Mouse (Mus musculus): ENCODE data around the gene Tsc22d1.

Tsc22d1 gene

DNA sequence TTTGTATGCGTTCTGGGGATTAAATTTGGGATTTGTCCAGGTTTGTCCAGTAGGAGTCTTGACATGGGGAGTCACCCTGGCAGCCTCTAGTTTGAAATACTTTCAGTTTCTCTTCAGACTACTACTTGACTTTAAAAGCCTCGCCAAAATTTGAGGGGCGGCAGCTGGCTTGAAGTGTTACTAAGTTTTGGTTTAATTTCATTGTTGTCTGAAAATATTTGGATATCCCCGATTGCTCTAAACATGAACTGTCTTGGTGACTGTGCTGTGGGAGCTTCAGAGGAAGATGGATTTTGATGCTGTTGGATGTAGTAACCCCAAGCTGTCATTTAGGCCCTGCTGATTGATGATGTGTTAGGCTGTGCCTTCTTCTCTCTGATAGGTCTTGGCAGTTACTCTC, 34.2 kb downstream of the Tsc22d1 start:
- no peak for DNase-seq

DNA sequence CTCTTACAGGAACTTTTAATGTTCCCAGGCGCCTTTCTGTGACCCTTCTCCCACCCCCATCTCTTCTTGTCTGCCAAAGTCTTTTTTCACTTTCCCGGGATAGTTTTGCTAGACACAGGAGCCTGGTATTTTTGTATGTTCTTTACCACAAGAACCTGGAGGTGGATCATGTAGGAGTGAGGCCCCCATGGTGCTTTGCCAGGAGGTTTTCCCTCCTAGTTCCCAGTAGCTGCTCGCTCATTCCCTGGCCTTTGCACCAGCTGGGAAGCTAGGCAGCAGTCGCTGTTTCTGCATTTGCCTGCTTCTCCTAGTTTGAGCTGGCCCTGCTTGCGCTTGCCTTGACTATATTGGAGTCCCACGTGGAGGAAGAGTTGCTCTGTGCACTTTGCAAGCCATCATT, 36.2 kb downstream of the Tsc22d1 start:
- no peak for DNase-seq

DNA sequence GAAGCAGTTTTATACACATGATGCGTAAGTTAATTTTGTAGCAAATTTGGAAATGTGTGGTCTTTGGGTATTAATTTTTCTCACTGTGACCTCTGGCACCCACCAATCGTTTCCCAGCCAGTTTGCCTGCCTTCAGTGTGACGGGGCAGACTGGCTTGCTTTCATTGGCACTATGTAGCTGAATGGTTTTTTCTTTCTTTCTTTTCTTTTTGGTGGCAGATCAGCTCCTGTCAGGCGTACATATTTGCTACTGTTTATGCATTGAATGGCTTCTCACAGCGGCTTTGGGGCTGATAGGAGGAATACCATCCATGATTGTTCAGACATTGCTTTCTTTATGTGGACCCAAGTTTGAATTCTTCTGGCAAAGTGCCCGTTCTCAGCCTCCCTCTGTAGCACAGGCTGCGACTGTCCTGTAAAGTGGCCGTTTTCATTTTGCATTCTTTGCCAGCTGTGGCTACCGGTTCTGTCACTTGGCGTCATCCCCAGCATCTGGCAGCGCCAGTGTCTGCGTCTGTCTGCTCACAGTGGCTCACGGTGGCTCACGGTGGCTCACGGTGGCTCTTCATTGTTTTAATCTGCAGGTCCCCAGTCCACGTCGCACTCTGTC, 38.1 kb downstream of the Tsc22d1 start:
- DNase-seq: no peak

DNA sequence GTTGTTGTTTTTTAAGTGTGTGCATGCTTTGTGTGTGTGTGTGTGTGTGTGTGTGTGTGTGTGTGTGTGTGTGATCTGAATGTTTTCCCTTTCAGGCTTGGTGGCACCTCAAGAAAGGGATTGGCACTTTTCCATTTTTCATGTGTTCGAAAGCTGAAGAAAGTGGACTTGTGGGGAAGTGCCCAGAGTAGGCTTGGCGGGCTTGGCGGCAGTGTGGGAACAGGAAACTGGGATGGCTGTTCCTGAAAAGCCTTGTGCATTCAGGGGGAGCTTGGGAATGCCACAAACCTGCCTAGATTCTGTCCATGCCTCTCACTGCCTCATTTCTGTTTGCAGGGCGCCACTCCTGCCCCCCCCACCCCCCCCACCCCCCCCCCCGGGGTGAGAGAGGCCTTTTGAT, 39.9 kb downstream of the Tsc22d1 start:
- DNase-seq: no peak

DNA sequence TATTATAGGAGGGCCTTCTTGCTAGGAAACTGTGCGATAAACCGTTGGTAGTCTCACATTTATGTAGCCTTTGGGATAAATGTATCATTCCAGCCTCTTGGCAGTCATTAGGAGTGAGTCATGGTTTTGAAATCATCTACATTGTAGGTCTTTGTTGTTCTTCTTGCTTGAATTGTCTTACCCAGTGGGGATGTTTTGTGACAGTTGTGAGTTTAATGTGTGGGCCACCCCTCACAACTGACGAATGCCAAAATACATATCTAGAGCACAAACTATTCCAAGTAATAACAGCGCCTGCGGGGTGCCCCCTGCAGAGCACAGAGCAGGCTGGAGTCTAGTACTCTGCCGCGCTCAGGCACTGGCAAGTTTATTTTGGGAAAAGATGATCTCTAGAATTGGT, 40.4 kb downstream of the Tsc22d1 start:
- no peak for DNase-seq

DNA sequence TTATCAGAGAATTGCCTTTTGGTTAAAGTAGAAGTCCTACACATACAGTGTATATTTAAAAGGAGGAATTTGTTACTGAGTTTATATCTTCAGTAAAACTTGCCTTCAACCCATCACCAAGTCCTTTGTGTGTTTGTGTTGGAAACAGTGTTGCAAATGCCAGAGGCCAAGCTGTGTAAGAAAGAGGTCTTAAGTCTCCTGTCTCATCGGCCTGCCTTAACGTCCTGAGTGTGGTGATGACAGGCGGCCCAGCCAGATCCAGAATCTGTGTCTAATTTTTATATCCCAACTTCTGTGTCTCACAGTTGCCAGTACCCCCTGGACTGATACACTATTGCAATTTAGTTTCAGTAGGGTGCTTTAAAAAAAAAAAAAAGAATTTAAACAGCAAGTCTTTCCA, 42.9 kb downstream of the Tsc22d1 start:
- no peak for DNase-seq

DNA sequence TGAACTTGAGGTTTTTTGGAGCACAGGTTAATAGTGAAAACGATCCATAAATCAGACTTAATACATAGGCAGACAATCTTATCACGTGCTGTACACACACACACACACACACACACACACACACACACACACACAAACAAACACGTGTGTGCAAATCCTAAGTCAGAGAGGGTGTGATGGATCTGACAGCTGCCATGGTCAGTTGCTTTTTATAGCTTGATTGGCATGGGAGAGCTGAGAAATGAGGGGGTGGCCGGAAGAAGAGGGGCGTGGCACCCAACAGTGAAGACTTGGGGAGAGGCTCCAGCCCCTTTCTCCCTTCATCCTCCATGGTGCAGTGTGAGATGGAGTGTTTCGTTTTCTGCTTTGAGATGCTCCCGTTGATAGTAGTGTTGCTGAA, 45.4 kb downstream of the Tsc22d1 start:
- DNase-seq: no peak

DNA sequence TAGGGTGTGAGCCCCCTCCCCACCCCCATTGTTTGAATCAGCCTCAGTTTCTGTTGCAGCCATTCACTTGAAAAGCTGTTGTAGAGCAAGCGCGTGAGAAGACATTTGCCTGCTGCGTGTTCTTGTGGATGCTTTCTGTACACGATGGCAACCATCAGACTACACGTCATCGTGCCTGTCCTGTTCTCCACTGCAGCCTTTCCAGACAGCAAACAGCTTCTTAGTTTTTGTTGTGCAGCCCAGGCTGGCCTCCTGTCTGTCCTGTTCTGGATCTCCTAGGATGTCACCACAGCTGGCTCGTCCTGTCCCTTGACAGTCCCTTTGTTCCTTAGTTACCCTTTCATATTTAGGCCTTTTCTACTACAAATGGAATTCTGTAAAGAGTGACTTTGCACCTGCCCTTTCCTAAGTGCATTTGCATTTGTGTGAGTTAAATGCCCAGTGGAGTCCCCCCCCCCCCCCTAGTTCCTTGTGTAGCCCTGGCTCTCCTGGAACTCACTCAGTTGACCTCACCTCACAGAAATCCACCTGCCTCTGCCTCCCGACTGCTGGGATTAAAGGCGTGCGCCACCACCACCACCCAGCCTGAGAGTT, 46.5 kb downstream of the Tsc22d1 start:
- no peak for DNase-seq

DNA sequence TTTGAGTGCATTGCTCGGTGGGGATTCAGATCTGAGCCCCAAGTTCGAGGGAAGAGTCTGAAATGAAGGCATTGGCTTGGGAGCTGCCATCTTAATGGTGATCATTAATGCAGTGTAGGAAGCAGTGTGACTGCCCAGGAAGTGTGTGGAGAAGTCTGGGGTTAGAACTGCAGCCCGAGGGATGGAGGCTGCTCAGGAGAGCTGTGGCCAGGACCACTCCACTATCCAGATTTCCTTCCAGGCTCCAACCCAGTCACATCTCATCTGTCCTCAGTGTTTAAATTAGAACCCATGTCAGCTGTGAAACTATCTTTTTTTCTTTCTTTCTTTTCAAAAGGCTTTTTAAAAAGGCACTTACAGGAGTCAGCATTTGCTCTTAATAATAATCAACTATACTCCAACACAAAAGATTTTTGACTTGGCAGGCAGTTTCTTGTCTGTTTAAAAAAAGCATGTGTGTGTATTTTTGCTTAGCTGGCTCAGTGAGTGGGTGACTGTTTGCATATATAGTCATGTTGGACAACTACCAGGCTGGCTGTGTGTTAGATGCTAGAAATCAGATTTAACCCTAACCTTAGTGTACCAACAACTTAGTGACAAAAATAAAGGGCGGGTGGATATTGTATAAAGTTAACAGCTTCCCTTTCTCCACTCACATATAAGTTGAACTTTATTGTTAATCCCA, 48.8 kb downstream of the Tsc22d1 start:
- no peak for DNase-seq

DNA sequence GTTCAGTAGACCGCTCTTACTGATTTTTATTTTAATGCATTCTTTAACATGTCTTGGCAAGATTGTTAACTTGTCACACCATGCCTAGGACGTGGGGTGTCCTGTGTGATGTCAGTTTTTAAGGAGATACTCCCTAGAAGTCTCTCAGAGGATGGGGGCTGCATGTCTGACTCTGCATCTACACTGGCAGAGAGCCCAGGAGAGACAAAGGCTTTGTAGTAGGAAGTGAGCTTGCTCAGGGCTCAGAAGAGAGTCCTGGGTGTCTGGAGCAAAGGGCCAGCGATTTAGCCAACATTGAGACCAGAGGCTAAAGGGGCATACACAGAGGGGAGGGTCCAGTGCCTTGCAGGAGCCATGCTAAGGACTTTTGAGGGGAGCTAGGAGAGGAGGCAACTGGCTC, 50.2 kb downstream of the Tsc22d1 start:
- DNase-seq: no peak

DNA sequence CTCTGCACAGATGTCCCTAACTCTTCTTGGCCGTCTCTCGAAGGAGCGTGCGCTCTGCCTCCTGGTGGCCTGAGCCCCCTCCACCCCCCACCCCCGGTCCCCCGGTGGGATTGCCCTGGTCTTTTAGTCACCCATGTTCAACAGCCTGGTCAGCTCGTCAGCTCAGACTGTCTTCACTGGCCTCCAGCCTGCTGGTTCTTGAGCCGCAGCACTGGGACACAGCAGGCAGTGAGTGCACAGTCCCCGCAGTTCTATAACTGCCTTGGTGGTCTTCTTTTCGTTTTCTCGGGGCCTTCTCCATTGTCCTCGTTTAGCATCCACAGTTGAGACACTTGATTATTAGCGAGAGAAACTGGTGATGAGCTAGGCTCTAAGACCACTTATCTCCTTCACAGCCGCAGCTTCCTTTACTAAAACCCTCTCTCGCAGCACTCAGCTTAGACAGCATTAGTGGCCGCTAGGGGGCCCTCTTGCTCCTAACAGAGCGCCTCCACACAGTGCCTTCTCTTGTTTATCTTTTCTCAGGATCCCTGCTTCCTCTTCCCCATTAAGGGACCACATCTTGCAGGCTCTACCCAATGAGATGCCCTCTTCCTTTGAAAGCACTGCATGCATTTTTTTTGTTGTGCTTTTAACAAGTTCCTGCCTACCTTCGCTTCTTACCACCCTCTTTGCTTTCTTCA, 52.0 kb downstream of the Tsc22d1 start:
- peak; percentile 20 to 66 for DNase-seq

DNA sequence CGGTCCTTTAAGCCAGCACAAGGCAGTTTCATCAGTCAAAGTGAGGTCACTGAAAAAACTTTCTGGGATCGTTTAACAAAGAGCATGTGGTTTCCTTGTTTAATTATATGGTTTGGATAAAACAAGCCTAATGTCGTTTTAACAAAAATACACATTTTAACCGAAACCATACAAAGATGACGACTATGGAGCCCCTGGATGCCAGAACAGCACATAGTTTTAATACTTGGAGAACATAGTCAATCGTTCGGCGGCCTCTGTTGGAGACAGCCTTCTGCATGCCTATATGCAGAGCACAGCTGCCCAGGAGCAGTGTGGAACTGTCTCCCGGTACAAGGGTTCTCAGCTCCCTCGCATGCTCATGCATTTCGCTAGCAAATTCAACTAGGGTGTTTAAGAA, 53.2 kb downstream of the Tsc22d1 start:
- no peak for DNase-seq

DNA sequence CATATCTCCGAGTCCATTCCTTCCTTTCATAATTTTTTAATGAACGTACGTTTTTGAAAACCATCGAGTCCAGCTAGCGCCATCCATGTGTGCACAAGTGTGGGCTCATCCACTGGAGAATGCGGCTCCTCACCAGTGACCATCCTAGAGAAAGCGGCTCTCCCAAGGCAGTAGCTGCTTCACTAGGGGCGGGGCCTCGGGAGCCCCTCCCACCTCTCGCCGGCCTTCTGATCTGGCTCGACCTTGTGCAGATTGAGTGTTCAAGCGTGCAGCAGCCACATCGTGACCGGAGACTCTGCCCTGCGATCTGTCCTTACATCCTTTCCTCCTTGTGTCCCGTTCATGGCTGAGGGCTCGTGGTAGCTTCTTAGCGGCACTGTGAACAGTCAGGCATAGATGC, 56.5 kb downstream of the Tsc22d1 start:
- no peak for DNase-seq

DNA sequence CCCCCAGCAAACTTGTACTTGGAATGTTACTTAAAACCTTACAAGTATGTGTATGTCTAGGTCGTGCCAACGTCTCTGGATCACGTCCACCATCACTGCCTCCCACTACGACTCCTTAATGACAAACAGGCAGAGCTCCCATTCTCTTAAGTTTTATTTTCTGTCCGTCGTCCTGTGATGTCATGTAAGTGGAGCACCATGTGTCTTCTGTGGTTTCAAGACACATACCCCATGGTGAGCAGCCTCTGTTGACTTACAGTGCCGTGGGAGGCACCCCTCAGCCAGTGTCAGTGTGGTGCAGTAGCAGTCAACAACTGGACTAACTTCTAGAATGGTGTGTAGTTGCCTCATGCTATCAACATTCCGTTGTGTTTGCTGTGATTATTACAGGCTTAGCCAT, 57.7 kb downstream of the Tsc22d1 start:
- no peak for DNase-seq

DNA sequence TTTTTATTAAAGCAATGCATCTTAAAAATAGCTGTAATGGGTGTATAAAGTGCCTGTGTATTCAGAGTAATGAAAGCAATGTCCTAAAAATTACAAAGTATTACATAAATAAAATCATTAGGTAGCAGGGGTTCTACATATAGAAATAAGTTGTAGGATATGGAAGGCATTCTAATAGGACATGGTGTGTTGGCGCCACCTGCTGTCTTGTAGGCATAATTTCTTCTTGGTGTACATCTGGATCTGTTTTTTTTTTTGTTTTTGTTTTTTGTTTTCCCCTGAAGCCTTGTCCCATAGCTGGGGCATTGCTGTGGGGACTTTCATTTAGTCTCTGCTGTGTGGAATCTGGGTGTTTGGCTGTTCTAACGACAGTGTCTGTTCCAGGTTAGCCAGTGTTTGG, 58.6 kb downstream of the Tsc22d1 start:
- peak; percentile 38 to 66 for DNase-seq

DNA sequence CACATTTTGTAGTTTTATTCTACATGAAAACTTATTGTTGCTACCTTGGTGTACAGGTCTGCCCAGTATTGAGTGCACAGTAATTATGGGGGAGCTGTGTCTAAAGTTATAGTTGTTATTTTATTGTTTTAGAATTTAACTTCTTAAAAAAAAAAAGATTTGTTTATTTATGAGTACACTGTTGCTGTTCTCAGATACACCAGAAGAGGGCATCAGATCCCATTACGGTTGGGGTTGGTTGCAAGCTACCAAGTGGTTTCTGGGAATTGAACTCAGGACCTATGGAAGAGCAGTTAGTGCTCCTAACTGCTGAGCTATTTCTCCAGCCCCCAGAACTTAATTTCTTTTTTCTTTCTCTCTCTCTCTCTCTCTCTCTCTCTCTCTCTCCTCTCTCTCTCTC, 59.4 kb downstream of the Tsc22d1 start:
- DNase-seq: peak in 1 of 2 experiments; percentile 22

DNA sequence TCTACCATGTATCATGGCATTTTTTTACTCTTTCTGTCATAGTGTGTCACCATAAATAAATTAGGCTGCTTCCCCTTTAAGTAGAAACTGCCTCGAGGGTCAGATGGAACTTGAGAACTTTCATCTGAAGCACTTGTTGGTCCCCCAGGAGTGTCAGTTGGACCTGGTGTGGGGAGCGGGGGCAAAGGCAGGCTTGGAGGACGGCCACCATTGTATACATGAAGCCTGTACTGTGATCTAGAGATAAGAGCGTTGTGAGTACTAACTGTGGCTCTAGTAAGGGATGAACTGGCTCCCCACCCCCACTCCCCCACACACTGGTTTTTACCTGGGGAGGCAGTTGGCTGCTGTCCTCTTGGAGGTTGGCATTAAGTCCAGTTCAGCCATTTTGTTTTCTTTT, 62.0 kb downstream of the Tsc22d1 start:
- DNase-seq: no peak

DNA sequence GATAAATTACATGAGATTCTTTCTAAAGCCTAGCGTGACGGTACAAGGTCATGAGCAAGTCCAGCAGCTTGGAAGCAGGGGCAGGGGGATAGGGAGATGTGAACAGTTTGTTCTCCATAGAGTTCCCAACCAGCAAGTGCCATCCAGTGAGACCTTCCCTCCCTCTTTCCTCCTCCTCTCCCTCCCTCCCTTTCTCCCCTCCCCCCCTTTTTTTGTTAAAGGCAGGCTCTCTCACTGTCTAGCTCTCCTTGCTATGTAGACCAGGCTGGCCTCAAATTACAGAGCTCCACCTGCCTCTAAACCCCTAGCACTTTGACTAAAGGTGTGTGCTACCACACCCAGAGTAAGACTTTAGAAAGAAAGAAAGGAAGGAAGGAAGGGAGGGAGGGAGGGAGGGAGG, 63.3 kb downstream of the Tsc22d1 start:
- no peak for DNase-seq

DNA sequence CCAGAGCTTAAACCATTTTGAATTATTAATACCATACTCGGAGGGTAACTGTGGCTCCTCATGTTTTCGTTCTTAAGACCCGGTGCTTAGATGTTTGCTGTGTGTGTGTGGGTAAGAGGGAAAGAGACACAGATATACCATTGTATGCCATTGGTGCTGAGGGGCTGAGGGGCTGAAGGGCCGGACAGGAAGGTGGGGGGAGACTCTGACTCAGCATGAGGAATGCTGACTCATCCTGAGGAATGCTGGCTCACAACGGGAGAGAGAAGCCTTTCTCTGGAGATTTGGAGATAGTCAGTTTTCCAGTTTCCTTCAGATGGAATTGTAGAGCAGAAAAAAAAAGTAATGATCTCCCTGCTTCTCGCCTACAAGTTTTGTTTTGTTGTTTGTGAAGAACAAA, 63.9 kb downstream of the Tsc22d1 start:
- no peak for DNase-seq

DNA sequence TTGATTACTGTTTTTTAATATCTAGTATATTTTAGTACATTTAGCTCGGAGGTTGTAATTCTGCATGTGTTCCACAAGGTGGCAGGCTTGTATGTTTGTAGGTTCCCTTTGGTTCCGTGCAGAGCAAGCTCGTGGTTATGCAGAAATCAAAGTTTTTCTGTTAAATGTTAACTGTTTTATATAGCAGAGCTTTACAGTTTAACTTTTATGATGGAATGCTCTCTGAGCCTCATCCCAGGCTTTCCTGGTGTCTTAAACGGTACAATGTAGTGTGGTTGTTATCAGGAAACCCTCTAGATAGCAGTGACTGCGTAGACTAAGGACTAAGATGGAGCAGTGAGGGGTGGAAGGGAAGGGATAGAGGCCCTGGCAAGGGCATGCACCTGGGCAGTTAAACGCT, 65.1 kb downstream of the Tsc22d1 start:
- peak; percentile 27 to 47 for DNase-seq

DNA sequence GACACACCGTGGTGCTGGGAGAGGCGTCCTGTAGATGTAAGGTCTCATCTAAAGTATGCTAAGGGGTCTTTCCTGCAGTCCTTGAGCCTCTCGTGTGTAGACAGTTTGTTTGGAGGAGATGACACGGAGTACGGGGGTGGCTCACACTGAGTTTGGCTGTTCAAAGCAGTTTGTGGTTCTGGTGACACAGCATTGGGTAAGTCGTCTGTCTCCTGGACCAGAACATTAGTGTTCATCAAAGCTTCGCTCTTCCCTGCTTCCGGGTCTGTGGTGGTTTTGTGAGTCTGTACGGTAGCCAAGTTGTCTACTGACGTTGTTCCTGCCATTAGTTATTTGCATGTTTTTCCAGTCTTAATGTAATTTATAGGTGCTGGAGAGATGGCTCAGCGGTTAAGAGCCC, 65.7 kb downstream of the Tsc22d1 start:
- no peak for DNase-seq

DNA sequence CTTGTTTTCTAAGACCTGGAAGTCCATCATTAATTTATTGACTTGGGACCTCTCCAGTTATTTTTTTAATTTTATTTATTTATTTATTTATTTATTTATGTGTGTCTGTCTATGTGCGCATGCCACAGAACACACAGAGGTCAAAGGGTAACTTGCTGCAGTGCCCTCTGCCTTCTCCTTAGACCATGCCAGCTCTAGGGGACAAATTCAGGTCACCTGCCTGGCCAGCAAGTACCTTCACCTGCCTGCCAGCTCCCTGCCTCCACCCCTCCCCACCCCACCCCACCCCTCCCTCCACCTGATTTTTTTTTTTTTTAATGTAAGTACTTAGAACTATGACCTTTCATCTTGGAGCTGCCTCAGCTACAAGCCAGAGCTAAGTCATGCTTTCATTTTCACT, 68.9 kb downstream of the Tsc22d1 start:
- DNase-seq: peak; percentile 38 to 58

DNA sequence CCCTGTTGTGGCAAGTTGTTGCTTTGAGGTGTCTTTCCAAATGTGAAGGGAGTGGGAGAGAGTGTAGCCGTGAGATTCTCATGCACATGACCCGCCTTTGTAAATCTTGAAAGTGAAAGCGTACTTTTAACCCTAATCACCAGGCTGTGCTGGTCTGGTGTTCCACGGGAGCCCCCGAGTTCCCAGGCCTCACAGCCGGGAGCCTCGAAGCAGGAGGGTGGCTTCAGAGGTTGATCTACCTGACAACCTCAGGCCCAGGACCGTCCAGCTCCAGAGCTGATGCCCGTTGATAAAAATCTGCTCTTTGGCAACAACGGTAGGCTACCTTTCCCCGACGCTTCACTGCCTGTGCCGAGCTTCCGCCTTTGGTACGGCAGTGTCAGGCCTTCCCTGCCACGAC, 72.8 kb downstream of the Tsc22d1 start:
- no peak for DNase-seq
